Mouse (Mus musculus) CH12.LX (cell line): ENCODE results near the gene Ggcx. TPM values are rescaled to one million over a fixed set of nuclear protein-coding genes. Genes with fewer than 3 reads are reported as not detected.
"Not testable (repeated sequence)": the region's sequence is repeated elsewhere in the genome, so short reads cannot be mapped to it uniquely, and the experiment has no call there.

Source experiments
- DNase-seq: peaks from one replicate; pipeline ENCODE4 v3.0.0-alpha.2; 2013; ENCODE audit errors: extremely low read depth
- H3K27ac ChIP-seq: 2 replicates; pipeline ENCODE4 v1.5.1; 2012; ENCODE audit warnings: low read depth, mild to moderate bottlenecking, control low read depth, moderate library complexity; ENCODE audit not compliant: insufficient read depth
- H3K27me3 ChIP-seq: replicated peaks from 2 replicates; pipeline ENCODE3; 2012; ENCODE audit warnings: inconsistent platforms
- H3K36me3 ChIP-seq, 2 experiments: replicated peaks in 1 of 2; 2 replicates each; pipeline versions ENCODE3 to v1.6.1; 2012; ENCODE audit warnings: inconsistent platforms in 1 of 2, low read length in 1 of 2, mild to moderate bottlenecking in 1 of 2, mixed read lengths in 1 of 2, moderate library complexity in 1 of 2; ENCODE audit not compliant: control insufficient read depth in 1 of 2, insufficient read depth in 1 of 2
- H3K4me1 ChIP-seq, 2 experiments: 2 replicates each; pipeline ENCODE4 v1.6.1; 2012; ENCODE audit warnings: inconsistent platforms in 1 of 2, moderate library complexity in 1 of 2; ENCODE audit not compliant: insufficient read depth in 2 of 2, control insufficient read depth in 1 of 2
- H3K4me2 ChIP-seq: 2 replicates; pipeline ENCODE4 v1.6.1; 2012; ENCODE audit warnings: low read depth, mild to moderate bottlenecking, control low read depth; ENCODE audit not compliant: poor library complexity, insufficient read depth, severe bottlenecking
- H3K4me3 ChIP-seq, 3 experiments: fragments of 150-350 bp in 1 of 3; sonication (generic) in 1 of 3; replicated peaks in 1 of 3; 2 replicates each; pipeline versions ENCODE3 to v1.5.1; 2011 to 2012; ENCODE audit warnings: low read depth in 2 of 3, low read length in 2 of 3, mild to moderate bottlenecking in 2 of 3, moderate library complexity in 2 of 3, control low read depth in 1 of 3, improper control_type of control experiment in 1 of 3, inconsistent platforms in 1 of 3, mixed read lengths in 1 of 3; ENCODE audit not compliant: poor library complexity in 1 of 3
- H3K79me2 ChIP-seq: replicated peaks from 2 replicates; pipeline ENCODE4 v1.6.1; 2012; ENCODE audit warnings: mild to moderate bottlenecking, moderate library complexity; ENCODE audit not compliant: control insufficient read depth, poor library complexity, insufficient read depth, severe bottlenecking; ENCODE audit errors: extremely low read depth
- H3K9ac ChIP-seq: 2 replicates; pipeline ENCODE4 v1.6.1; 2012; ENCODE audit warnings: low read depth, mild to moderate bottlenecking, control low read depth, moderate library complexity; ENCODE audit not compliant: insufficient read depth
- H3K9me3 ChIP-seq: replicated peaks from 2 replicates; pipeline ENCODE3; 2012; ENCODE audit warnings: low read length, inconsistent platforms, mixed read lengths
- CTCF ChIP-seq, 2 experiments: IDR thresholded peaks in 1 of 2; conservative IDR thresholded peaks in 1 of 2; 2 replicates each; pipeline ENCODE4 v1.5.1; 2011 to 2012; ENCODE audit warnings: low read depth in 2 of 2, low read length in 2 of 2, improper control_type of control experiment in 1 of 2, inconsistent platforms in 1 of 2, mild to moderate bottlenecking in 1 of 2, moderate library complexity in 1 of 2
- E2F4 ChIP-seq: IDR thresholded peaks from 2 replicates; pipeline ENCODE4 v1.6.1; 2011; ENCODE audit warnings: low read depth, low read length, improper control_type of control experiment; ENCODE audit not compliant: insufficient replicate concordance
- ELF1 ChIP-seq: IDR thresholded peaks from 2 replicates; pipeline ENCODE4 v1.6.1; 2014; ENCODE audit warnings: low read depth, mild to moderate bottlenecking, inconsistent platforms, low read length, improper control_type of control experiment
- EP300 ChIP-seq: IDR thresholded peaks from 2 replicates; pipeline ENCODE4 v1.6.1; 2011; ENCODE audit warnings: low read length, improper control_type of control experiment
- ETS1 ChIP-seq: conservative IDR thresholded peaks from 2 replicates; pipeline ENCODE4 v1.6.1; 2012; ENCODE audit warnings: low read depth, mild to moderate bottlenecking, inconsistent platforms, low read length, improper control_type of control experiment, moderate library complexity
- HCFC1 ChIP-seq: IDR thresholded peaks from 2 replicates; pipeline ENCODE4 v1.6.1; 2012; ENCODE audit warnings: low read depth, mild to moderate bottlenecking, inconsistent platforms, low read length, improper control_type of control experiment
- IRF4 ChIP-seq: IDR thresholded peaks from 2 replicates; pipeline ENCODE4 v1.6.1; 2014; ENCODE audit warnings: low read depth, mild to moderate bottlenecking, inconsistent platforms, low read length, improper control_type of control experiment
- JUN ChIP-seq: IDR thresholded peaks from 2 replicates; pipeline ENCODE4 v1.6.1; 2011; ENCODE audit warnings: low read depth, mild to moderate bottlenecking, low read length, improper control_type of control experiment, moderate library complexity; ENCODE audit not compliant: insufficient read depth
- MAX ChIP-seq: IDR thresholded peaks from 2 replicates; pipeline ENCODE4 v1.6.1; 2011; ENCODE audit warnings: low read length, improper control_type of control experiment
- NRF1 ChIP-seq: IDR thresholded peaks from 2 replicates; pipeline ENCODE4 v1.6.1; 2014; ENCODE audit warnings: low read depth, mild to moderate bottlenecking, inconsistent platforms, low read length, improper control_type of control experiment, moderate library complexity
- PAX5 ChIP-seq: IDR thresholded peaks from 2 replicates; pipeline ENCODE4 v1.6.1; 2012; ENCODE audit warnings: low read length, inconsistent platforms, mixed read lengths
- POLR2A ChIP-seq: IDR thresholded peaks from 2 replicates; pipeline ENCODE4 v1.6.1; 2011; ENCODE audit warnings: low read depth, mild to moderate bottlenecking, improper control_type of control experiment, low read length
- POLR2AphosphoS2 ChIP-seq: IDR thresholded peaks from 2 replicates; pipeline ENCODE4 v1.6.1; 2011; ENCODE audit warnings: low read depth, low read length, improper control_type of control experiment
- RCOR1 ChIP-seq: conservative IDR thresholded peaks from 2 replicates; pipeline ENCODE4 v1.6.1; 2012; ENCODE audit warnings: low read depth, mild to moderate bottlenecking, inconsistent platforms, low read length, improper control_type of control experiment
- SMC3 ChIP-seq: IDR thresholded peaks from 2 replicates; pipeline ENCODE4 v1.6.1; 2011; ENCODE audit warnings: low read depth, low read length, improper control_type of control experiment
- USF1 ChIP-seq: IDR thresholded peaks from 2 replicates; pipeline ENCODE4 v1.6.1; 2014; ENCODE audit warnings: low read depth, mild to moderate bottlenecking, inconsistent platforms, low read length, improper control_type of control experiment
- ZC3H11A ChIP-seq: IDR thresholded peaks from 2 replicates; pipeline ENCODE4 v1.6.1; 2012; ENCODE audit warnings: low read depth, mild to moderate bottlenecking, inconsistent platforms, low read length, improper control_type of control experiment
- dilution Hi-C: fragments of 300-500 bp; cut with MboI; formaldehyde crosslinking; loops from 2 replicates; pipeline ENCODE4 v1.14.3; 2020; ENCODE audit warnings: low sequenced_read_pairs; ENCODE audit not compliant: extremely low pct_unique_long_range_greater_than_20kb, extremely low pct_ligation_motif_present
- in situ Hi-C: fragments of 300-500 bp; cut with MboI; formaldehyde crosslinking; loops from 3 replicates; pipeline ENCODE4 v1.14.3; 2019; ENCODE audit warnings: low sequenced_read_pairs, low pct_ligation_motif_present, low pct_unique_long_range_greater_than_20kb, mixed read lengths
- polyA plus RNA-seq: library from polyadenylated mRNA; unstranded; fragments of >175 nt; gene quantifications from 2 replicates; pipeline ENCODE4 v1.2.1, GENCODE M21; 2012; ENCODE audit warnings: low read depth; ENCODE audit not compliant: insufficient read length
- total RNA-seq, 2 experiments: library from RNA; depleted of rRNA; stranded (reverse); fragments of 300-350 nt in 1 of 2; fragments of >200 nt in 1 of 2; gene quantifications; 2 replicates each; pipeline ENCODE4 v1.2.3; 2012 to 2014

Gene Ggcx
- total and polyA plus RNA-seq, 3 experiments: 5.2 to 7.8 (median 6.7) TPM

DNA sequence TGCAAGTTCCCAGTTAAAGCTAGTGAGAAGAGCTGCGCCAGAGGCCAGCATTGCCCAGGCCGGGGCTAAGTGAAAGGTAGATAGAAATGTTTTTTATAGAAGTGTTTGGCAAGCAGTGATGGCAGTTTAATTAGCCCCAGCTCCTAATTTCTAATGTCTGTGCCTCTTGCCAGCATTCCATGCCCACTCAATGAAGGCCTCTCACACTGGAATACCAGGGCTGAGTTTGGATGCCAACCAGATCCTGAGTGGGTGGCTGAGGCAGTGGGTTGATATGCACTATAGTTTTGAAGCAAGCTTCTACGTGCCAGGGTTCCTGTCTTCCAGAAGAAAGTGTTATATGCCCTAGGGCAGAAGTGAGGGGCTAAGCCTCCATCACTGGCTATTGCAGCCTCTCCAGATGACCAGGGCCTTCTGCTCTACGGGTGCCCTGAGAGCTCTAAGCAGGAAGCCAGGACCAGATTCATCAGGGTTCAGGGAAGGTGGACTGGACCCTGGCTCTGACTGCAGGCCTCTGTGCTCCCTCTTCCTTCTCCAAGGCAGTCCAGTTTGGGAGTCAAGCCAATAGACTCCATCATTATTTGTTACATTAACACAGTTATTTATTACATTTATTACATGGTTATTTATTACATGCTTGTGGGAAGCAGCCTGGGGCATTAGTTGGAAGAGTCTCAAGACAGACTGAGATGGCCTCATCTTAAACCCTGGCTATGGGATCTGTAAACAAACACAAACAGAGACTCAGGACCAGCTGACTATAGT is 61.3 kb downstream of the Ggcx start:
- no peaks in the 10 kb centered on the region for H3K9me3 ChIP-seq
- no peak for DNase-seq
- in situ Hi-C loops (no loop called here), dilution Hi-C loops (no loop called here)
- no peak overlapping the region for H3K9ac ChIP-seq
- no peaks in the 10 kb centered on the region for H3K27me3 ChIP-seq
- H3K4me2 ChIP-seq: no peak overlapping the region
- H3K4me1 ChIP-seq: peaks cover 3 to 6% of the 10 kb centered on the region in 2 experiments; a peak in 3 of 4 replicates
- no peak overlapping the region for H3K27ac ChIP-seq
- no peak overlapping the region for H3K4me3 ChIP-seq
- TF ChIP-seq POLR2AphosphoS2 (no peak), ZC3H11A (no peak), POLR2A (no peak), HCFC1 (no peak), ETS1 (no peak), E2F4 (no peak), SMC3 (no peak)
- H3K36me3 ChIP-seq: no peaks in the 10 kb centered on the region
- H3K79me2 ChIP-seq: no peaks in the 10 kb centered on the region

DNA sequence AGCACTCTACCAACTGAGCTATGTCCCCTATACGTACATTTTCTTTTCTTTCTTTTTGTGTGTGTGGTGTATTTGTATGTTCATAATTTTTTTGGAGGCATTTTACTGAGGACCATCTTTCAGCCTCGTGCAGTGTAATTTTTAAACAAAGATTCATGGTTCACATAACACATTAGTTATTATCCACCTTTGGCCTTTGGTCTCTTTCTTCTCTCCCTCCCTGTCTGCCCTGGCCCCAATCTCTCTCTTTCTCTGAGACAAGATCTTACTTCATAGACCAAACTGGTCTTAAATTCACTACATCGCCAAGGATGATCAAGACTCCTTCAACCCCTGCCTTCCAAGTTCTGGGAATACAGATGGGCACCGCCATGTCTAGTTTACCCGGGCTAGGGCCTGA is 62.7 kb downstream of the Ggcx start:
- H3K27ac ChIP-seq: no peak overlapping the region
- dilution Hi-C loops: no loop called here
- no peak for TF ChIP-seq IRF4
- TF ChIP-seq NRF1: no peak
- no peak for TF ChIP-seq POLR2AphosphoS2
- TF ChIP-seq EP300: no peak
- no peak for TF ChIP-seq USF1
- no peak for TF ChIP-seq PAX5
- TF ChIP-seq RCOR1: no peak
- no peak for TF ChIP-seq POLR2A
- TF ChIP-seq ELF1: no peak
- no peak overlapping the region for H3K4me3 ChIP-seq
- H3K9me3 ChIP-seq: no peaks in the 10 kb centered on the region
- in situ Hi-C loops: no loop called here
- no peaks in the 10 kb centered on the region for H3K36me3 ChIP-seq
- no peak for DNase-seq
- H3K4me2 ChIP-seq: no peak overlapping the region
- no peaks in the 10 kb centered on the region for H3K79me2 ChIP-seq
- peaks cover under 1 to 3% of the 10 kb centered on the region in 2 experiments; a peak in 2 of 4 replicates for H3K4me1 ChIP-seq
- H3K27me3 ChIP-seq: no peaks in the 10 kb centered on the region
- no peak overlapping the region for H3K9ac ChIP-seq

DNA sequence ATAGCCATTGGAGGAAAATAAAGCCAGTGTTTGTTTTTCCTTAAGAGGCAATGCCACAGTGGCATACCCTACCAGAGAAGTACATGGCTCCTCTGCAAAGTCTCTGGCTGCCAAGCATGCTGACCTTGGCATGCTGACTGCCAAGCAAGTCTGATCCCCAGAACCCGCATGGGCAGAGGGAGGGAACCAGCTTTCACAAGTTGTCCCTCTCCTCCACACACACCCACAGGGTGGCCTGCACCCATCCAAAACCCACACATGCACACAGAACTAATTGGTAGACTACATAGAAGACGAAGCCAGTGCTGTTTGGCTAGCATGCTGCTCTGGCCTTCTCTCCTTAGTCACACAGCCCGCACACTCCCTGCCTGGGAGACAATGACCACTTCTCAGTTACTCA is 63.5 kb downstream of the Ggcx start:
- Histone ChIP-seq H3K27ac (no peak overlapping the region), H3K4me3 (no peak overlapping the region), H3K27me3 (no peaks in the 10 kb centered on the region), H3K9ac (no peak overlapping the region), H3K4me1 (peaks cover 3 to 6% of the 10 kb centered on the region in 2 experiments; a peak in 2 of 4 replicates), H3K36me3 (no peaks in the 10 kb centered on the region), H3K4me2 (no peak overlapping the region), H3K79me2 (no peaks in the 10 kb centered on the region), H3K9me3 (no peaks in the 10 kb centered on the region)
- no peak for DNase-seq
- in situ Hi-C loops (no loop called here), dilution Hi-C loops (no loop called here)
- no peak for TF ChIP-seq POLR2AphosphoS2
- no peak for TF ChIP-seq JUN
- no peak for TF ChIP-seq CTCF (conservative IDR thresholded peaks at IDR 0.05 in 1 of 2, IDR thresholded peaks at IDR 0.05 in 1 of 2; ENCODE audit: low read depth in 2 of 2, low read length in 2 of 2)
- TF ChIP-seq POLR2A: no peak
- no peak for TF ChIP-seq MAX
- no peak for TF ChIP-seq ELF1
- no peak for TF ChIP-seq EP300

DNA sequence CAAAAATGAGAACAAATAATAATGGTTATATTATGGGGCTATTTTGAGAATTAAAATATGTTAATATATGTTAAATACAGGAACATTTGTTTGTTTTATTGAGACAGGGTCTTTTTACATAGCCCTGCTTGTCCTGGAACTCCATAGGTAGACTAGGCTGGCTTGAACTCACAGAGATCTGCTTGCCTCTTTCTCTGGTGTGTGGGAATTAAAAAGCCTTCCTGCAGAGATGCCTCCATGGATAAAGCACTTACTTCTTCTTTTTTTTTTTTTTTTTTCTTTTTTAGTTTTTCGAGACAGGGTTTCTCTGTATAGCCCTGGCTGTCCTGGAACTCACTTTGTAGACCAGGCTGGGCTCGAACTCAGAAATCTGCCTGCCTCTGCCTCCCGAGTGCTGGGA is 64.6 kb downstream of the Ggcx start:
- H3K9me3 ChIP-seq, H3K4me2 ChIP-seq, H3K27ac ChIP-seq, dilution Hi-C loops, H3K36me3 ChIP-seq, H3K4me3 ChIP-seq, H3K9ac ChIP-seq, H3K27me3 ChIP-seq, DNase-seq, in situ Hi-C loops, H3K79me2 ChIP-seq, H3K4me1 ChIP-seq: not testable (repeated sequence)
